In the genomic region with DNA sequence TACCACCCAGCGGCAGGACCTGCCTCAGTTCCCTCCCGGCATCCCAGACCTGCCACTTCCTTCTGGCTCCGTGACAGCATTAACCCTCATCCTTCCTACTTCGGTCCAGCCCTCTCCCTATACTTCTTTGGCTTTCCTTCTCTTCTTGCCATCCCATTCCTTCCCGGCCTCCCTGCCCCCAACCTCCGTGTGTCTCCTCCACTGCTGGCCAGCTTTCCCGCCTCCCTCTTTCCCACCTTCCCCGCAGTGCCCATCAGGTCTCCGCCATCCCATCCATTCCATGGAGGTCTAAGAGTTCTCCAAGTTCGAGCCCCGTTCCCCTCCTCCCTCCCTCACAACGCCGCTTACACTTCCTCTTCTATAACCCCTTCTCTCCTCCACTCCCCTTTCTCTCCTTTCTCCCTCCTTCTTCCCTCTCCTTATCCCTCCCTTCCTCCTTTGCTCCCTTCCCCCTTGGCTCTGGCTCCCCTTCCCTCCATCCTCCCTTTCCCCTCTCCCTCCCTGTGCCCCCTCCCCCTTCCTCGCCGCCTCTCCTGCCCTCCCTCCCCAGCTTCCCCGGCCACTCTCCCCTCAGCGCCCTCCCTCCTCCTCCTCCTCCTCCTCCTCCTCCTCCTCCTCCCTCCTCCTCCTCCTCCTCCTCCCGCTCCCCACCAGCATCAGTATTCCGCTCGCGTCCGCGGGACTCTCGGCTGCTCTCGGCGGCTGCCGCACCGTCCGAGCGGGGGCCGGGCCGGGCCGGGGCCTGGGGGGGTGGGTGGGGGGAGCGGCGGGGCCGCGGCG, we compare ENCODE assay signal across 9 mouse cellular contexts. TPM values are rescaled to one million over a fixed set of nuclear protein-coding genes. Genes with fewer than 3 reads are reported as not detected.
DNase-seq lines count a peak whose midpoint lies in the region; ATAC-seq and TF ChIP-seq lines count a peak whose summit lies in the region.
"Had no signal": no experiment of that assay in that cellular context is flagged by ENCODE, and none has a peak within 500 bp of the region (broad histone marks: within the 10 kb centered on the region; RNA-seq: fewer than 3 reads in every experiment).

No protein-coding gene starts in this region.

- H3K27me3 ChIP-seq in liver, embryonic 11.5 days (replicated peaks; ENCODE audit: control insufficient read depth, insufficient read depth, low read length): peaks cover 71% of the 10 kb centered on the region
- peaks cover 62% of the 10 kb centered on the region for H3K27me3 ChIP-seq in liver, postnatal 0 days (ENCODE audit: insufficient read depth, low read length)
- no peaks in the 10 kb centered on the region for H3K27me3 ChIP-seq in hindbrain, embryonic 13.5 days

- no peak overlapping the region for H3K27ac ChIP-seq in liver, embryonic 11.5 days (ENCODE audit: low read depth, low read length)
- H3K27ac ChIP-seq in liver, postnatal 0 days (ENCODE audit: low read depth): no peak overlapping the region
- peak overlapping the region; percentile 66; the same call in 1 of the 2 replicates for H3K27ac ChIP-seq in cortical plate, adult 2 months (ENCODE audit: insufficient read depth, low read length)
- H3K27ac ChIP-seq in hindbrain, embryonic 13.5 days: peak overlapping the region; percentile 100
- H3K27ac ChIP-seq: liver, embryonic 15.5 days had no signal

- no peak overlapping the region for H3K9ac ChIP-seq in liver, embryonic 11.5 days (ENCODE audit: low read depth, low read length)
- no peak overlapping the region for H3K9ac ChIP-seq in liver, postnatal 0 days (replicated peaks)
- H3K9ac ChIP-seq in hindbrain, embryonic 13.5 days: peak overlapping the region; percentile 98
- H3K9ac ChIP-seq: liver, embryonic 15.5 days had no signal

- no peak for TF ChIP-seq EP300 in liver, postnatal 0 days (IDR thresholded peaks at IDR 0.05; ENCODE audit: low read depth)

- no peak for ATAC-seq in liver, embryonic 11.5 days (replicated peaks; ENCODE audit: low FRiP score)
- no peak for ATAC-seq in liver, postnatal 0 days
- peak; percentile 25 for ATAC-seq in hindbrain, embryonic 13.5 days (ENCODE audit: low FRiP score)

- DNase-seq in liver, embryonic 11.5 days (ENCODE audit: low spot score): no peak
- no peak for DNase-seq in liver, postnatal 0 days
- peak; percentile 75 for DNase-seq in neural tube, embryonic 10.5 days (ENCODE audit: extremely low spot score, low spot score)
- no peak for DNase-seq in testis, postnatal 10 days (ENCODE audit: low spot score)
- DNase-seq in adrenal gland, adult 8-10 months: no peak
- no peak for DNase-seq in urinary bladder, postnatal 25 days (ENCODE audit: low spot score)

- TF ChIP-seq POLR2A in cortical plate, adult 2 months (IDR thresholded peaks at IDR 0.05; ENCODE audit: extremely low read depth, insufficient read depth, low read length): no peak

- H3K9me3 ChIP-seq in liver, embryonic 11.5 days (ENCODE audit: control insufficient read depth, low read length): no peaks in the 10 kb centered on the region
- no peaks in the 10 kb centered on the region for H3K9me3 ChIP-seq in liver, postnatal 0 days (ENCODE audit: low read length)
- H3K9me3 ChIP-seq in hindbrain, embryonic 13.5 days: no peaks in the 10 kb centered on the region
- H3K9me3 ChIP-seq: liver, embryonic 15.5 days had no signal

- TF ChIP-seq CTCF in liver, postnatal 0 days (IDR thresholded peaks at IDR 0.05; ENCODE audit: low read depth): no peak
- no peak for TF ChIP-seq CTCF in cortical plate, adult 2 months (IDR thresholded peaks at IDR 0.05; ENCODE audit: extremely low read depth, insufficient read depth, low read length)

- peak overlapping the region; percentile 53; the same call in 1 of the 2 replicates for H3K4me2 ChIP-seq in liver, embryonic 11.5 days
- H3K4me2 ChIP-seq in liver, postnatal 0 days (ENCODE audit: low read depth, low read length): no peak overlapping the region
- peak overlapping the region; percentile 57 for H3K4me2 ChIP-seq in hindbrain, embryonic 13.5 days

- H3K4me1 ChIP-seq in liver, embryonic 11.5 days (replicated peaks; ENCODE audit: control insufficient read depth, insufficient read depth, low read length): no peaks in the 10 kb centered on the region
- H3K4me1 ChIP-seq in liver, postnatal 0 days (ENCODE audit: insufficient read depth): no peaks in the 10 kb centered on the region
- peaks cover 6% of the 10 kb centered on the region; the same call in 1 of the 2 replicates for H3K4me1 ChIP-seq in cortical plate, adult 2 months (ENCODE audit: control insufficient read depth, insufficient read depth, low read length)
- H3K4me1 ChIP-seq in hindbrain, embryonic 13.5 days (replicated peaks): peaks cover 50% of the 10 kb centered on the region

- no peaks in the 10 kb centered on the region for H3K36me3 ChIP-seq in liver, embryonic 11.5 days (ENCODE audit: control insufficient read depth, insufficient read depth, low read length)
- H3K36me3 ChIP-seq in liver, postnatal 0 days (replicated peaks; ENCODE audit: insufficient read depth, low read length): no peaks in the 10 kb centered on the region
- no peaks in the 10 kb centered on the region; the same call in 1 of the 2 replicates for H3K36me3 ChIP-seq in hindbrain, embryonic 13.5 days
- H3K36me3 ChIP-seq: liver, embryonic 15.5 days had no signal

- H3K4me3 ChIP-seq in liver, embryonic 11.5 days (ENCODE audit: low read depth, low read length): peak overlapping the region; percentile 36
- H3K4me3 ChIP-seq in liver, postnatal 0 days (ENCODE audit: low read depth, low read length): no peak overlapping the region
- H3K4me3 ChIP-seq in cortical plate, adult 2 months (ENCODE audit: insufficient read depth, low read length): peak overlapping the region; percentile 82
- H3K4me3 ChIP-seq in hindbrain, embryonic 13.5 days: peak overlapping the region; percentile 77

- WGBS in liver, embryonic 11.5 days: 5% methylated on average over 23 of the region's 38 CpGs
- 3% methylated on average over 16 of the region's 38 CpGs for WGBS in liver, postnatal 0 days (ENCODE audit: insufficient replicate concordance)
- WGBS in hindbrain, embryonic 13.5 days: 2% methylated on average over 17 of the region's 38 CpGs

RNA-seq across cellular contexts. Expression of a gene that starts 0.5 kb away (rescaled TPM):
- polyA plus RNA-seq in liver, embryonic 11.5 days (2014; fragmentation: Nextera tagmentation; extraction: Ambion mirVana): 0.25 and 0.52 TPM in 2 replicates
- polyA plus RNA-seq in liver, postnatal 0 days (2015; fragmentation: Nextera tagmentation; extraction: Ambion mirVana): not detected in 2 replicates
- 190 and 192 TPM in 2 replicates for polyA plus RNA-seq in cortical plate, adult 2 months (2012; rRNA removed)
- 14.6 and 15.6 TPM in 2 replicates for polyA plus RNA-seq in hindbrain, embryonic 13.5 days (2015; fragmentation: Nextera tagmentation; extraction: Ambion mirVana)
- total RNA-seq in adrenal gland, adult 8-10 months (2022): 10 to 100 TPM in 2 of 4 experiments, 1 to 10 TPM in 2; 6.4 to 15.4 (median 9.8) TPM
- polyA plus RNA-seq: liver, embryonic 15.5 days had no signal

RNA-seq across cellular contexts. Expression of a gene that starts 36.8 kb away (rescaled TPM):
- 5.6 and 6.4 TPM in 2 replicates for polyA plus RNA-seq in liver, embryonic 11.5 days (2014; fragmentation: Nextera tagmentation; extraction: Ambion mirVana)
- 38.9 and 44.3 TPM in 2 replicates for polyA plus RNA-seq in liver, postnatal 0 days (2015; fragmentation: Nextera tagmentation; extraction: Ambion mirVana)
- polyA plus RNA-seq in cortical plate, adult 2 months (2012; rRNA removed): 8.2 and 8.7 TPM in 2 replicates
- polyA plus RNA-seq in hindbrain, embryonic 13.5 days (2015; fragmentation: Nextera tagmentation; extraction: Ambion mirVana): 5.6 and 6.5 TPM in 2 replicates
- total RNA-seq in adrenal gland, adult 8-10 months (2022): 1 to 10 TPM in 3 of 4 experiments, under 1 TPM in 1; 0.73 to 2.0 (median 1.4) TPM

RNA-seq across cellular contexts. Expression of a gene that starts 39.4 kb away (rescaled TPM):
- polyA plus RNA-seq in liver, embryonic 11.5 days (2014; fragmentation: Nextera tagmentation; extraction: Ambion mirVana): 145 and 146 TPM in 2 replicates
- polyA plus RNA-seq in liver, postnatal 0 days (2015; fragmentation: Nextera tagmentation; extraction: Ambion mirVana): 59.7 and 63.1 TPM in 2 replicates
- polyA plus RNA-seq in cortical plate, adult 2 months (2012; rRNA removed): 232 and 256 TPM in 2 replicates
- polyA plus RNA-seq in hindbrain, embryonic 13.5 days (2015; fragmentation: Nextera tagmentation; extraction: Ambion mirVana): 45.8 and 46.2 TPM in 2 replicates
- total RNA-seq in adrenal gland, adult 8-10 months (2022): 10 to 100 TPM; 43.7 to 56.5 (median 46.9) TPM

RNA-seq across cellular contexts. Expression of a gene that starts 42.7 kb away (rescaled TPM):
- 0.83 and 0.93 TPM in 2 replicates for polyA plus RNA-seq in liver, embryonic 11.5 days (2014; fragmentation: Nextera tagmentation; extraction: Ambion mirVana)
- 0.15 and 0.18 TPM in 2 replicates for polyA plus RNA-seq in liver, postnatal 0 days (2015; fragmentation: Nextera tagmentation; extraction: Ambion mirVana)
- 3.7 and 4.3 TPM in 2 replicates for polyA plus RNA-seq in cortical plate, adult 2 months (2012; rRNA removed)
- 1.8 and 2.4 TPM in 2 replicates for polyA plus RNA-seq in hindbrain, embryonic 13.5 days (2015; fragmentation: Nextera tagmentation; extraction: Ambion mirVana)
- total RNA-seq in adrenal gland, adult 8-10 months (2022): 1 to 10 TPM in 3 of 4 experiments, under 1 TPM in 1; 0.73 to 2.2 (median 1.4) TPM

RNA-seq across cellular contexts. Expression of a gene that starts 44.5 kb away (rescaled TPM):
- 0.35 and 0.40 TPM in 2 replicates for polyA plus RNA-seq in liver, embryonic 11.5 days (2014; fragmentation: Nextera tagmentation; extraction: Ambion mirVana)
- 0.04 TPM in 1 of 2 replicates, not detected in the other for polyA plus RNA-seq in liver, postnatal 0 days (2015; fragmentation: Nextera tagmentation; extraction: Ambion mirVana)
- 70.2 and 74.0 TPM in 2 replicates for polyA plus RNA-seq in cortical plate, adult 2 months (2012; rRNA removed)
- 26.1 and 27.7 TPM in 2 replicates for polyA plus RNA-seq in hindbrain, embryonic 13.5 days (2015; fragmentation: Nextera tagmentation; extraction: Ambion mirVana)
- total RNA-seq in adrenal gland, adult 8-10 months (2022): 10 to 100 TPM in 1 of 4 experiments, 1 to 10 TPM in 3; 4.9 to 11.1 (median 7.6) TPM
- polyA plus RNA-seq: liver, embryonic 15.5 days had no signal

Comparison
In these comparisons a context has a peak if more than half of its experiments do, and no peak if none do; other contexts are left out.
1. H3K27ac ChIP-seq: peak in cortical plate, adult 2 months (single experiment) and hindbrain, embryonic 13.5 days (single experiment); none in liver, embryonic 11.5 days (single experiment) and liver, postnatal 0 days (single experiment).
2. RNA of a gene that starts 0.5 kb away (polyA plus RNA-seq): 190 to 192 TPM in cortical plate, adult 2 months; 14.6 to 15.6 TPM in hindbrain, embryonic 13.5 days, 0.25 to 0.52 TPM in liver, embryonic 11.5 days and not detected in liver, postnatal 0 days; every median in the first group is over 10 times any median in the second.